Mouse (Mus musculus): ENCODE results near the gene Maml3. TPM values are rescaled to one million over a fixed set of nuclear protein-coding genes. Genes with fewer than 3 reads are reported as not detected.

Gene Maml3
- polyA plus RNA-seq, 1 experiment from 2014 or later = 6.1 TPM

- no peak overlapping the region for H3K4me3 ChIP-seq (ENCODE audit: low read depth, low read length)
- WGBS = 52% methylated on average over 6 of the region's 6 CpGs
- no peak for ATAC-seq (ENCODE audit: low FRiP score)
- no peaks in the 10 kb centered on the region for H3K27me3 ChIP-seq (ENCODE audit: control insufficient read depth, insufficient read depth, low read length)
- no peak overlapping the region for H3K9ac ChIP-seq (ENCODE audit: low read length)
- H3K4me1 ChIP-seq (ENCODE audit: control insufficient read depth, insufficient read depth, low read length) = peaks cover 48% of the 10 kb centered on the region
- no peaks in the 10 kb centered on the region for H3K36me3 ChIP-seq (ENCODE audit: control insufficient read depth, insufficient read depth, low read length)
- H3K4me2 ChIP-seq = no peak overlapping the region
- H3K27ac ChIP-seq (ENCODE audit: low read depth, low read length) = no peak overlapping the region
- no peaks in the 10 kb centered on the region for H3K9me3 ChIP-seq (ENCODE audit: control insufficient read depth, low read length)
- no peak for DNase-seq (ENCODE audit: low spot score, missing footprints)
Measured at GRCm38 (mm10) chr3:52073959-52074358, 30.9 kb downstream of the Maml3 start.

GRCm38 (mm10) chr3:52071996-52072395, 32.9 kb downstream of the Maml3 start:
- Histone ChIP-seq H3K27ac (ENCODE audit: low read depth, low read length) (peak overlapping the region; percentile 17; the same call in 1 of the 2 replicates), H3K4me3 (ENCODE audit: low read depth, low read length) (no peak overlapping the region), H3K4me1 (ENCODE audit: control insufficient read depth, insufficient read depth, low read length) (peaks cover 48% of the 10 kb centered on the region), H3K4me2 (no peak overlapping the region), H3K27me3 (ENCODE audit: control insufficient read depth, insufficient read depth, low read length) (no peaks in the 10 kb centered on the region), H3K9ac (ENCODE audit: low read length) (no peak overlapping the region), H3K36me3 (ENCODE audit: control insufficient read depth, insufficient read depth, low read length) (no peaks in the 10 kb centered on the region), H3K9me3 (ENCODE audit: control insufficient read depth, low read length) (no peaks in the 10 kb centered on the region)
- peak; percentile 90 for DNase-seq (ENCODE audit: low spot score, missing footprints)
- peak; percentile 41; the same call in 1 of the 2 replicates for ATAC-seq (ENCODE audit: low FRiP score)
- 7% methylated on average over 5 of the region's 5 CpGs for WGBS

- peak overlapping the region; percentile 65; the same call in 1 of the 2 replicates for H3K27ac ChIP-seq (ENCODE audit: low read depth, low read length)
- no peaks in the 10 kb centered on the region for H3K9me3 ChIP-seq (ENCODE audit: control insufficient read depth, low read length)
- H3K4me2 ChIP-seq = peak overlapping the region; percentile 53
- no peaks in the 10 kb centered on the region for H3K27me3 ChIP-seq (ENCODE audit: control insufficient read depth, insufficient read depth, low read length)
- no peak for DNase-seq (ENCODE audit: low spot score, missing footprints)
- H3K4me1 ChIP-seq (ENCODE audit: control insufficient read depth, insufficient read depth, low read length) = peaks cover 54% of the 10 kb centered on the region
- peak overlapping the region; percentile 9 for H3K4me3 ChIP-seq (ENCODE audit: low read depth, low read length)
- peak; percentile 14; the same call in 1 of the 2 replicates for ATAC-seq (ENCODE audit: low FRiP score)
- no peaks in the 10 kb centered on the region for H3K36me3 ChIP-seq (ENCODE audit: control insufficient read depth, insufficient read depth, low read length)
- 0% methylated on average over 4 of the region's 4 CpGs for WGBS
- peak overlapping the region; percentile 55 for H3K9ac ChIP-seq (ENCODE audit: low read length)
Measured at GRCm38 (mm10) chr3:52070163-52070478, 34.8 kb downstream of the Maml3 start.

GRCm38 (mm10) chr3:52069304-52070162, 35.3 kb downstream of the Maml3 start:
- Histone ChIP-seq H3K4me3 (ENCODE audit: low read depth, low read length) (peak overlapping the region; percentile 9), H3K36me3 (ENCODE audit: control insufficient read depth, insufficient read depth, low read length) (no peaks in the 10 kb centered on the region), H3K9ac (ENCODE audit: low read length) (peak overlapping the region; percentile 55), H3K4me1 (ENCODE audit: control insufficient read depth, insufficient read depth, low read length) (peaks cover 52% of the 10 kb centered on the region), H3K4me2 (peak overlapping the region; percentile 53), H3K27me3 (ENCODE audit: control insufficient read depth, insufficient read depth, low read length) (no peaks in the 10 kb centered on the region), H3K9me3 (ENCODE audit: control insufficient read depth, low read length) (no peaks in the 10 kb centered on the region), H3K27ac (ENCODE audit: low read depth, low read length) (peak overlapping the region; percentile 65; the same call in 1 of the 2 replicates)
- DNase-seq (ENCODE audit: low spot score, missing footprints) (peak; percentile 95), ATAC-seq (ENCODE audit: low FRiP score) (peak; percentile 52)
- WGBS = 5% methylated on average over 25 of the region's 25 CpGs

GRCm38 (mm10) chr3:52068885-52069284, 36.0 kb downstream of the Maml3 start:
- Histone ChIP-seq H3K27ac (ENCODE audit: low read depth, low read length) (no peak overlapping the region), H3K9me3 (ENCODE audit: control insufficient read depth, low read length) (no peaks in the 10 kb centered on the region), H3K4me2 (no peak overlapping the region), H3K4me1 (ENCODE audit: control insufficient read depth, insufficient read depth, low read length) (peaks cover 47% of the 10 kb centered on the region), H3K27me3 (ENCODE audit: control insufficient read depth, insufficient read depth, low read length) (no peaks in the 10 kb centered on the region), H3K36me3 (ENCODE audit: control insufficient read depth, insufficient read depth, low read length) (no peaks in the 10 kb centered on the region), H3K9ac (ENCODE audit: low read length) (no peak overlapping the region), H3K4me3 (ENCODE audit: low read depth, low read length) (no peak overlapping the region)
- no peak for ATAC-seq (ENCODE audit: low FRiP score)
- 61% methylated on average over 3 of the region's 3 CpGs for WGBS
- no peak for DNase-seq (ENCODE audit: low spot score, missing footprints)

- Histone ChIP-seq H3K9me3 (ENCODE audit: control insufficient read depth, low read length) (no peaks in the 10 kb centered on the region), H3K4me3 (ENCODE audit: low read depth, low read length) (no peak overlapping the region), H3K27me3 (ENCODE audit: control insufficient read depth, insufficient read depth, low read length) (no peaks in the 10 kb centered on the region), H3K4me2 (no peak overlapping the region), H3K9ac (ENCODE audit: low read length) (no peak overlapping the region), H3K36me3 (ENCODE audit: control insufficient read depth, insufficient read depth, low read length) (no peaks in the 10 kb centered on the region), H3K4me1 (ENCODE audit: control insufficient read depth, insufficient read depth, low read length) (peaks cover 41% of the 10 kb centered on the region), H3K27ac (ENCODE audit: low read depth, low read length) (no peak overlapping the region)
- whole genome bisulfite sequencing = 81% methylated on average over 6 of the region's 6 CpGs
- DNase-seq (ENCODE audit: low spot score, missing footprints) (no peak), ATAC-seq (ENCODE audit: low FRiP score) (no peak)
Measured at GRCm38 (mm10) chr3:52067181-52067580, 37.7 kb downstream of the Maml3 start.

- Histone ChIP-seq H3K4me1 (ENCODE audit: control insufficient read depth, insufficient read depth, low read length) (peaks cover 40% of the 10 kb centered on the region), H3K9ac (ENCODE audit: low read length) (no peak overlapping the region), H3K27ac (ENCODE audit: low read depth, low read length) (no peak overlapping the region), H3K9me3 (ENCODE audit: control insufficient read depth, low read length) (no peaks in the 10 kb centered on the region), H3K4me2 (no peak overlapping the region), H3K27me3 (ENCODE audit: control insufficient read depth, insufficient read depth, low read length) (no peaks in the 10 kb centered on the region), H3K36me3 (ENCODE audit: control insufficient read depth, insufficient read depth, low read length) (no peaks in the 10 kb centered on the region), H3K4me3 (ENCODE audit: low read depth, low read length) (no peak overlapping the region)
- ATAC-seq (ENCODE audit: low FRiP score) (no peak), DNase-seq (ENCODE audit: low spot score, missing footprints) (no peak)
- WGBS = 63% methylated on average over 3 of the region's 3 CpGs
Measured at GRCm38 (mm10) chr3:52066142-52066541, 38.7 kb downstream of the Maml3 start.

- Histone ChIP-seq H3K27me3 (ENCODE audit: control insufficient read depth, insufficient read depth, low read length) (no peaks in the 10 kb centered on the region), H3K36me3 (ENCODE audit: control insufficient read depth, insufficient read depth, low read length) (no peaks in the 10 kb centered on the region), H3K9me3 (ENCODE audit: control insufficient read depth, low read length) (no peaks in the 10 kb centered on the region), H3K4me1 (ENCODE audit: control insufficient read depth, insufficient read depth, low read length) (peaks cover 24% of the 10 kb centered on the region), H3K4me3 (ENCODE audit: low read depth, low read length) (no peak overlapping the region), H3K9ac (ENCODE audit: low read length) (no peak overlapping the region), H3K27ac (ENCODE audit: low read depth, low read length) (no peak overlapping the region), H3K4me2 (no peak overlapping the region)
- 95% methylated on average over 3 of the region's 3 CpGs for WGBS
- DNase-seq (ENCODE audit: low spot score, missing footprints) = no peak
- no peak for ATAC-seq (ENCODE audit: low FRiP score)
Measured at GRCm38 (mm10) chr3:52063261-52063655, 41.6 kb downstream of the Maml3 start.

- H3K9me3 ChIP-seq (ENCODE audit: control insufficient read depth, low read length) = no peaks in the 10 kb centered on the region
- DNase-seq (ENCODE audit: low spot score, missing footprints) (peak; percentile 93), ATAC-seq (ENCODE audit: low FRiP score) (peak; percentile 66)
- H3K27ac ChIP-seq (ENCODE audit: low read depth, low read length) = peak overlapping the region; percentile 68
- H3K36me3 ChIP-seq (ENCODE audit: control insufficient read depth, insufficient read depth, low read length) = no peaks in the 10 kb centered on the region
- H3K4me3 ChIP-seq (ENCODE audit: low read depth, low read length) = no peak overlapping the region
- peaks cover 24% of the 10 kb centered on the region for H3K4me1 ChIP-seq (ENCODE audit: control insufficient read depth, insufficient read depth, low read length)
- peak overlapping the region; percentile 37; the same call in 1 of the 2 replicates for H3K9ac ChIP-seq (ENCODE audit: low read length)
- H3K27me3 ChIP-seq (ENCODE audit: control insufficient read depth, insufficient read depth, low read length) = no peaks in the 10 kb centered on the region
- 34% methylated on average over 11 of the region's 11 CpGs for WGBS
- H3K4me2 ChIP-seq = peak overlapping the region; percentile 29
Measured at GRCm38 (mm10) chr3:52062389-52063260, 42.3 kb downstream of the Maml3 start.
